Mouse (Mus musculus) lung, embryonic 16.5 days (tissue): ENCODE measurements around the gene Enthd1. TPM values are rescaled to one million over a fixed set of nuclear protein-coding genes. Genes with fewer than 3 reads are reported as not detected.

Source experiments
- ATAC-seq: fragments of 200-750 bp; cut with Nextera tagmentation; 2 replicates; pipeline ENCODE4 v1.8.0; 2017; ENCODE audit warnings: low read depth, mild to moderate bottlenecking, moderate library complexity
- H3K27ac ChIP-seq: fragments of 300-500 bp; sonication (generic); 2 replicates; pipeline ENCODE4 v1.5.1; 2014; ENCODE audit warnings: mild to moderate bottlenecking, control low read depth, low read length
- H3K27me3 ChIP-seq: fragments of 300-500 bp; sonication (generic); 2 replicates; pipeline ENCODE4 v1.6.1; 2014; ENCODE audit warnings: low read depth, low read length, mixed read lengths; ENCODE audit not compliant: control insufficient read depth, insufficient read depth
- H3K36me3 ChIP-seq: fragments of 300-500 bp; sonication (generic); 2 replicates; pipeline ENCODE4 v1.6.1; 2014; ENCODE audit warnings: low read length; ENCODE audit not compliant: control insufficient read depth, insufficient read depth
- H3K4me1 ChIP-seq: fragments of 300-500 bp; sonication (generic); replicated peaks from 2 replicates; pipeline ENCODE4 v1.6.1; 2014; ENCODE audit warnings: low read length, mixed read lengths; ENCODE audit not compliant: control insufficient read depth, insufficient read depth
- H3K4me2 ChIP-seq: fragments of 300-500 bp; sonication (generic); 2 replicates; pipeline ENCODE4 v1.6.1; 2014; ENCODE audit warnings: low read depth, low read length, control low read depth
- H3K4me3 ChIP-seq: fragments of 300-500 bp; sonication (generic); 2 replicates; pipeline ENCODE4 v1.5.1; 2014; ENCODE audit warnings: mild to moderate bottlenecking, low read length, control low read depth
- H3K9ac ChIP-seq: fragments of 300-500 bp; sonication (generic); 2 replicates; pipeline ENCODE4 v1.6.1; 2014; ENCODE audit warnings: low read length, control low read depth
- H3K9me3 ChIP-seq: fragments of 300-500 bp; sonication (generic); 2 replicates; pipeline ENCODE4 v1.6.1; 2016; ENCODE audit warnings: low read length; ENCODE audit not compliant: control insufficient read depth
- WGBS: fragments of 180-500 bp; shearing (Covaris S2); extraction: QIAGEN DNeasy Blood & Tissue Kit; methylation state at CpG from one replicate; pipeline ENCODE4 v1.1.7; 2014; 5-methylcytosine and 5-hydroxymethylcytosine counted together
- polyA plus RNA-seq: library from polyadenylated mRNA; unstranded; fragments of >200 nt; fragmentation: Nextera tagmentation; extraction: Ambion mirVana; gene quantifications from 2 replicates; pipeline ENCODE4 v1.2.1, GENCODE M21; 2015

The Enthd1 gene
- polyA plus RNA-seq, 1 experiment from 2014 or later = not detected

- no peak overlapping the region for H3K9ac ChIP-seq
- no peaks in the 10 kb centered on the region for H3K9me3 ChIP-seq
- H3K4me2 ChIP-seq = no peak overlapping the region
- H3K4me1 ChIP-seq = no peaks in the 10 kb centered on the region
- H3K27me3 ChIP-seq = no peaks in the 10 kb centered on the region
- 74% methylated on average over 8 of the region's 8 CpGs for WGBS
- no peak overlapping the region for H3K27ac ChIP-seq
- ATAC-seq = no peak
- H3K4me3 ChIP-seq = no peak overlapping the region
- H3K36me3 ChIP-seq = no peaks in the 10 kb centered on the region
Measured at GRCm38 (mm10) chr15:80532281-80533072, 32.5 kb downstream of the Enthd1 start.

- Histone ChIP-seq H3K27me3 (no peaks in the 10 kb centered on the region), H3K27ac (no peak overlapping the region), H3K4me1 (no peaks in the 10 kb centered on the region), H3K4me3 (no peak overlapping the region), H3K9me3 (no peaks in the 10 kb centered on the region), H3K36me3 (no peaks in the 10 kb centered on the region), H3K4me2 (no peak overlapping the region), H3K9ac (no peak overlapping the region)
- WGBS = 69% methylated on average over 9 of the region's 9 CpGs
- no peak for ATAC-seq
Measured at GRCm38 (mm10) chr15:80531026-80531425, 33.9 kb downstream of the Enthd1 start.

GRCm38 (mm10) chr15:80529955-80530869 lies 34.7 kb downstream of the Enthd1 start:
- 46% methylated on average over 20 of the region's 20 CpGs for WGBS
- H3K9me3 ChIP-seq = no peaks in the 10 kb centered on the region
- no peak for ATAC-seq
- H3K4me1 ChIP-seq = no peaks in the 10 kb centered on the region
- H3K4me2 ChIP-seq = no peak overlapping the region
- H3K27me3 ChIP-seq = no peaks in the 10 kb centered on the region
- H3K27ac ChIP-seq = no peak overlapping the region
- no peak overlapping the region for H3K9ac ChIP-seq
- no peak overlapping the region for H3K4me3 ChIP-seq
- no peaks in the 10 kb centered on the region for H3K36me3 ChIP-seq

GRCm38 (mm10) chr15:80521661-80522388 lies 43.1 kb downstream of the Enthd1 start:
- no peaks in the 10 kb centered on the region for H3K36me3 ChIP-seq
- H3K27me3 ChIP-seq = no peaks in the 10 kb centered on the region
- H3K4me3 ChIP-seq = no peak overlapping the region
- no peaks in the 10 kb centered on the region for H3K4me1 ChIP-seq
- H3K27ac ChIP-seq = no peak overlapping the region
- ATAC-seq = no peak
- no peak overlapping the region for H3K4me2 ChIP-seq
- H3K9me3 ChIP-seq = no peaks in the 10 kb centered on the region
- H3K9ac ChIP-seq = no peak overlapping the region
- 29% methylated on average over 8 of the region's 10 CpGs for WGBS

GRCm38 (mm10) chr15:80519931-80520330 lies 45.0 kb downstream of the Enthd1 start:
- H3K4me2 ChIP-seq = no peak overlapping the region
- no peaks in the 10 kb centered on the region for H3K9me3 ChIP-seq
- ATAC-seq = no peak
- no peaks in the 10 kb centered on the region for H3K36me3 ChIP-seq
- no peak overlapping the region for H3K27ac ChIP-seq
- H3K4me1 ChIP-seq = no peaks in the 10 kb centered on the region
- H3K4me3 ChIP-seq = no peak overlapping the region
- H3K9ac ChIP-seq = no peak overlapping the region
- no peaks in the 10 kb centered on the region for H3K27me3 ChIP-seq
- 97% methylated on average over 5 of the region's 5 CpGs for WGBS

GRCm38 (mm10) chr15:80518567-80519223 lies 46.3 kb downstream of the Enthd1 start:
- no peak overlapping the region for H3K27ac ChIP-seq
- H3K4me3 ChIP-seq = no peak overlapping the region
- H3K4me2 ChIP-seq = no peak overlapping the region
- no peaks in the 10 kb centered on the region for H3K27me3 ChIP-seq
- H3K4me1 ChIP-seq = no peaks in the 10 kb centered on the region
- no peaks in the 10 kb centered on the region for H3K9me3 ChIP-seq
- H3K9ac ChIP-seq = no peak overlapping the region
- no peaks in the 10 kb centered on the region for H3K36me3 ChIP-seq
- ATAC-seq = no peak
- 79% methylated on average over 12 of the region's 12 CpGs for WGBS

- Histone ChIP-seq H3K36me3 (no peaks in the 10 kb centered on the region), H3K9me3 (no peaks in the 10 kb centered on the region), H3K27me3 (no peaks in the 10 kb centered on the region), H3K27ac (no peak overlapping the region), H3K9ac (no peak overlapping the region; the same call in 1 of the 2 replicates), H3K4me1 (no peaks in the 10 kb centered on the region), H3K4me2 (no peak overlapping the region), H3K4me3 (no peak overlapping the region)
- WGBS = 24% methylated on average over 9 of the region's 9 CpGs
- ATAC-seq = peak; percentile 62
Measured at GRCm38 (mm10) chr15:80517996-80518395, 47.0 kb downstream of the Enthd1 start.

GRCm38 (mm10) chr15:80516525-80516924 lies 48.4 kb downstream of the Enthd1 start:
- Histone ChIP-seq H3K27me3 (no peaks in the 10 kb centered on the region), H3K36me3 (no peaks in the 10 kb centered on the region), H3K4me1 (no peaks in the 10 kb centered on the region), H3K4me2 (no peak overlapping the region), H3K9me3 (no peaks in the 10 kb centered on the region), H3K9ac (no peak overlapping the region), H3K4me3 (no peak overlapping the region), H3K27ac (no peak overlapping the region)
- WGBS = 69% methylated on average over 3 of the region's 3 CpGs
- no peak for ATAC-seq
